Mouse (Mus musculus) small intestine, adult 2 months (tissue): Measurements from ENCODE around the gene Ccdc8.

Source experiments
- CTCF ChIP-seq: fragments of 200-500 bp; IDR thresholded peaks from 2 replicates; pipeline ENCODE4 v1.5.1; 2012; ENCODE audit warnings: low read depth, mild to moderate bottlenecking, control low read depth, inconsistent platforms, low read length, moderate library complexity, mixed read lengths; ENCODE audit not compliant: insufficient replicate concordance, insufficient read length; ENCODE audit errors: extremely low read depth
- POLR2A ChIP-seq: fragments of 200-500 bp; IDR thresholded peaks from 2 replicates; pipeline ENCODE4 v1.6.1; 2012; ENCODE audit warnings: low read depth, mild to moderate bottlenecking, control low read depth, inconsistent platforms, low read length, moderate library complexity

DNA sequence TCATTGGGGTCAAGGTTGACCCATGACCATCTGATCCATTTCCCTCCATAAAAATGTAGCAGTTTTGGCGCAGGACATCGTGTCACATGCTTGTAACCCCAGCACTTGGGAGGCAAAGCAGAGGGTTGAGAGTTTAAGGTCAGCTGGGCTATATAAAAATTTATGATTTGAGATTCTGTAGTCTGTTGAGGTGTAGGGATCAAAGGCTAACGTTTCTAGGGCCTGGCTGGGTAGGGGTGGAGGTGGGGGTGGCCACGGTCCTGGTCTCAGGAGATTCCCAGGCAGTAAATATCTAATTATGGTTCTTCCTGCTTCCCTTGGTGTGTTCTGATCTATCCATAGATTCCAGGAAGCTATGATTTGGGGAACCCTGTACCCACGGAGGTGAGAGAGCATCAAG lies 30.8 kb upstream of the Ccdc8 start:
- TF ChIP-seq CTCF (no peak), POLR2A (no peak)
